Mouse (Mus musculus): ENCODE data around the gene Macc1.

The Macc1 gene

DNA sequence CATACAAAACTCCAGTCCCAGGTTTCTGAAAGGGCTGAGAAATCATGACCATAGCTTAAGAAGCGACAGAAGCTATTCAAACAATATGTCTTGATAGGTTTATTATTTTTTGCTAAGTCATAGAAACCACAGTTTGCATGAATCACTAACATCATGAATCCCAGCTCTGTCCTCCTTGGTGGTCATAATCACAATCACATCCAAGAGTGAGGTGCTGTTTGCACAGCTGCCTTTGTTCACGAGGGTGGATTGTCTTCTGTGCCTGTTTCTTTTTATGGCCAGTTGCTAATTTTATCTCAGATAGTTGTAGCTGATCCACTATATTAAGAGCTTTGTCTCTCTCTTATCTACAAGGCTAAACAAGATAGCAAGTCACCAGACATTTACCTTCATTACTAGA, 72.6 kb downstream of the Macc1 start:
- no peak for DNase-seq (ENCODE audit: low read depth, low spot score)

DNA sequence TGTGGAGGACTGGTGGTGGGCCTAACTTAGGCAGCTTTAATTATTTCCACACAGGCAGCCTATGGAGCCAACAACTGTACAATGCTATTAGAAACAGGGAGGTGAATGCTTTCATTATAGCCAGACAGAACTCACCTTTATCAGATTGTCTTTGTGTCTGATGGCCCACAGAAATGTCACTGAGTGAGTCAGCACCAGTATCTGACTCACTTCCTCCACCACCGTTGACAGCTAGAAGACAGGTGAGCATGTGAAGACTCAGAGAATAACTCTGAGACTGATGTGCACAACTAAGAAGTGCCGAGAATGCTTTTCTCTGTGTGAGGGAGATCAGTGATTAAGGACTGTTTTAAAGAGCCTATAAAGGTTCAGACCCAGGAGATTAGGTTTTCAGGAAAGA, 73.9 kb downstream of the Macc1 start:
- no peak for DNase-seq (ENCODE audit: low read depth, low spot score)

DNA sequence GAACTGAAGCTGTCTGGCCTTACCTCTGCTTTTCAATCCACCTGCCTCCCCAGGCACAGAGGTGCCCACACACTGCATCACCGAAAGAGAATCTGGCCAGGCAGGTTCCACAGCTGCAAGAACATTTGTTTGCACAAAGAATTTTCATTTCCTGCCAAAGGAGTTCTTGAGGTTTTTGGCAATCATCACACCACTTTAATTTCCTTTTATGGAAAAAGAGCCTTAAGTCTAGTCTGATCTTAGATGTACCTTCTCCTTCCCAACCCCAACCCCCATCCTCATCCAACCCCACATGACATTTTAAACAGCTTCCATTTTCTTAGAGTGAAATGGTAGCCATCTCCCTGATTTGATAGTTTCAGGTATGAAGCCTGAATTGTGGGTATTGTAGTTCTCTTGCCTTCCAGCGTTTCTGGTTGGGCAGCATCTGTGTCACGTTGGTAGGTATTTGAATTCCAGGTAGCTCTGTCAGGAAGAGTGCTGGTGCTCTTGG, 76.2 kb downstream of the Macc1 start:
- DNase-seq (ENCODE audit: low read depth, low spot score), result no peak

DNA sequence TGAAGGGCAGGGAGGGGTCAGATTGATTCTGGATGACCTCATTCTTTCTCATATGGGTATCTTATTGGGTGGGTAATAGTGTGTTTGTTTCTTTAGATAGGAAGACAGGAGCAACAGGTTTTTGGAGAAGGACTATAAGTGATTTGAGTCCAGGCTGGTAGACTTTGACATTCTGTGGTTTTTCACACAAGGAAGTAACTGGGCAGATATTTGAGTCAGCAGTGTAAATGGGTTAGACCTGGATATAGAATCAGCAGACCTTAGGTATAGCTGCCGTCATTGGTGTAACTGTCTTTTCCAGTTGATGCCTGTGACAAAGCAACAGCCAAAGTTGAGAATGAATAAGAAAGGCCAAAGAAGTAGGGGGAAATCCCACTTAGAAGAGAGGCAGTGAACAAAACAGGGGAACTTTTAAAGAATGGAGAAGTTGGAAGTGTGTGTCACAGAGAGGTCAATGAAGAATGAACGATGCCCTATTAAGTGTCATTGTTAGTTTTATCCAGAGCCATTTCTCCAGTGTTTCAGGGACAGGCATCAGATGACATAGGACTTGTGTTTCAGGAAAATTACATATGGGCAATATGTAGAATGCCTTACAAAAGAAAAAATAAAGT, 84.1 kb downstream of the Macc1 start:
- no peak for DNase-seq (ENCODE audit: low read depth, low spot score)

DNA sequence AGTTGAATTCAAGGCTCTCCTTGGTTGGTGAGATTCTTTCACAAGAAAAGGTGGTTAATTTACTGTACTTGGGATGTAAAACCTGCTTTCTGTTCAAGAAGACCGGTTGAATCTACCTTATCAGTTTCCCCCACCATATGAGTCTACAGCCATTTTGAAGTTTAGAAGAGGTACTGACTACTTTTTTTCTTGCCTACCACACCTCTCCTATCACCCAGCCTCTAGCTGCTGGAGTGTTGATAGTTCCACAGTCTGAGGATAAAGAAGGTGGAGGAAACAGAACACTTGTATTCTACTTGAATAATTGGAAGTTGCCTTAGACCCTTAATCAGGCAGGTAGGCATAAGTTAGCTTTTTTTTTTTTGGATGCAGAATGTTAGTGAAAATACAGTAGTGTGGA, 88.2 kb downstream of the Macc1 start:
- no peak for DNase-seq (ENCODE audit: low read depth, low spot score)

DNA sequence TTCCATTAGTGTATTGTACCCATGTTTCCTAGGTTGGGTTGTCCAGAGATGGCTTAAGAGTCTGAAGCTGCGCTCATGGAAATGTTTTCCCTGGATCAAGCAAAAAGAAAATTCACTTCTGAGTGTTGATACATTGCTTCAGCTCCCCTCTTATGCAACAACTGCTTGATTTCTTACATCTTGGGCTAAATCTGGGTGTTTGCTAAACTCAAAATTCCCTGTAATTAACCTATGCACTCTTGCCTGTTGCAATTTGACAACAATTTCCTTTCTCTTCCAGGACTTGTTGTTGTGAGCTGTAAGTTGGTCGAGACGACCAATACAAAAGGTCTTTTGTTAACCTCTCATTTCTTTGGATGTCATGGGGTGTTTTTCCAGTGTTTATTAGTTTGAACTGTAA, 88.7 kb downstream of the Macc1 start:
- no peak for DNase-seq (ENCODE audit: low read depth, low spot score)

DNA sequence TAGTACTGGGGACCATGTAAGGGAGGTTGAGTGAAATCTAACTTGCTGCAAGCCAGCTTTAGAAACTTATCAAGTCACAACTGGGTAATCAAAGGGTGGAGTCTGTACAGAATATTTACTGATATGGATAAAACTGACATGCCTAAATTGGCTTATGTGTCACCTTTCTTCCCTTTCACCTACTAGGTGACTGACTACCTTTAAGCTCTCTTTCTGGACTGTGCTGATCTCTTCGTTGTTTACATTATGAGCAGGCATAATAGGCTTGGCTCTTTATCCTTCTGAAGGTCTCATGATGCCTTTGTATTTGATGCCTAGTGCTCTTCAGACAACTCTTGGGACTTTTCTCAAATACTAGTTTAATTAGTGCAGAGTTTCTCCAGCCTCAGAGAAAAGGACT, 90.7 kb downstream of the Macc1 start:
- DNase-seq (ENCODE audit: low read depth, low spot score), result no peak

DNA sequence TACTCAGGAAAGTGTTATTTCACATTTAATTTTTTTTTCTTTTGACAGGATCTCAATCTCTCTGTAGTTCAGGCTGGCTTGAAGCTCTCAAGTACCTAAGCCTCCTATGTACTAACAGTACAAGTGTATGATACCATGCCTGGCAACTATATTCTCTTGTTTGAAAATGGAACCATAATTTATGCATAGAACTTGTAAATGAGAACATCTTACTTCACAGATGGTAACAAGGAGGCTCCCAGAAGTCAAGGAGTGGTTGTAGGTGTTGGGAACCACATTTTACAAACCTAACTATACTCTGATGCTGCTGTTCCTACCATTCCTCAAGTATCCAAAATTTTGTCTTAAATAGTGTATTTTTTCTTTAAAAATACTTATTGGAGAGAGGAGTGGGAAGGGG, 96.5 kb downstream of the Macc1 start:
- DNase-seq (ENCODE audit: low read depth, low spot score), result no peak

DNA sequence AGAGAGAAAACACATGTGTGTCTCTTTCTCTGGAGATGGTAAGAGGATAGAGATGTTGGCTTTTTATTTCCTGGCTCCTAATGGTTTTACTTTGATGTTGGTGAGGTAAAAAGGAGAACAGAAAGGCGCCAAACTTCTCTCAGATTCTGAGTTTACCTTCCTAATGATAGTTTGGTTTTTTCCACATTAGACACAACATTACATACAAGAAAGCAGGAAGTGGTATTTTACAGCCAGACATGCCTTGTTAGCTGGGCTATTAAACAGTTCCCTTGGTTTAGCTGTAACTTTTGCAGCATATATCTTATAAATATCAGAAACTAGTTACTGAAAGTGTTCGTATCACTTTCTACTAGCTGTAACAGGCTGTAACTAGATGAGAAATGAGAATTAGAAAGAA, 96.9 kb downstream of the Macc1 start:
- DNase-seq (ENCODE audit: low read depth, low spot score), result no peak

DNA sequence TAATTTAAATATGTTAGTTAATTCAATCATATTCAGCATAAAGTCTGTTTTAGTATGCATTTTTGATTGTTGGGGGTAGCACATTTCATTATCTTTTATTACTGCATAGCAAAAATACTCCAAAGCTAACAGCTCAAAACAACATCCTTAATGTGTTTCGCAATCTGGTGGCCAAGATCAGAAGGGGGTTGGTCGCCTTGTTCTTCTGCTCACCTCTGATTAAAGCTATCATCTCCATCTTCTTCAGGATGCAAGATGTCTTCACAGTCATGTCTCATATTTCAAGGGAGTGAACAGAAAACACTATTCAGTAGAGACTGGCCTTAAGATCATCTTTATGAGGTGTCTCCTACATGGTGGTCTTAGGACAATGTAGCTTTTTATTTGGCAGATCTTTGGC, 97.9 kb downstream of the Macc1 start:
- DNase-seq (ENCODE audit: low read depth, low spot score), result no peak

DNA sequence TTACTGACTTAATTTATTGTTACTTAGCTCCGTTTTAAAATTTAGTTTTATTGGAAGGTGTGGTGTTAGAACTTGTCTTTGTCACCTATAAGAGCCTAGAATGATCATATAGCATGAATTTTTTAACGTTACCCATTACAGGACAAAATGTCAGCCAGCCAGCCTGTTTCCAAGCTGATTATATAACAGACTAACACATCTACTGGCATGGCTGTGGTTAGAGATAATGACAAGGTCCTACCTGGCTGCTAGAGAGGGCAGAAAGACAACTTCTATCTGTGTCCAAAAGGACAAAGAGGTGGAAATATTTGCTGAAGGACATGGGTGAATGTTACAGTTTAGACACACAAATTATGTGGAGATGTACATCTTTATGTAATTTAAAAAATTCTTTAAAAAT, 101.8 kb downstream of the Macc1 start:
- DNase-seq (ENCODE audit: low read depth, low spot score), result no peak

DNA sequence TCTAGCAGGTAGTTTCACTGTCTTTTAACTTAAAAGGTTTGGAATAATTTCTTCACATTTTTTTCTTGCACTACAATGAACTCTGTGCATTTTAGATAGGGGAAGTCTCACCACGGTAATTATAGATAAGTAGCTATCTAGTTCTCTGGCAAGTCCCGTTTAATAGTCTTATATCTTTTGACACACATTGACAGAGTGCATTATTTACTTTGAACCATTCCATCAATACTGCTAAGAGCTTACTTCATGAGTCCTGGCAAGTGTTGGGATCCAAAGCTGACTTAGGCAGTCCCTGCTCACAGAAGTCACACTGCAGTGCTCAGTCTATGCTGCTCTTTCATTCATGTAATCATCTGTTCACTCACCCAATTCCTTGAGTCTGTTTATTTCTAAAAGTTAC, 111.7 kb downstream of the Macc1 start:
- DNase-seq (ENCODE audit: low read depth, low spot score), result no peak

DNA sequence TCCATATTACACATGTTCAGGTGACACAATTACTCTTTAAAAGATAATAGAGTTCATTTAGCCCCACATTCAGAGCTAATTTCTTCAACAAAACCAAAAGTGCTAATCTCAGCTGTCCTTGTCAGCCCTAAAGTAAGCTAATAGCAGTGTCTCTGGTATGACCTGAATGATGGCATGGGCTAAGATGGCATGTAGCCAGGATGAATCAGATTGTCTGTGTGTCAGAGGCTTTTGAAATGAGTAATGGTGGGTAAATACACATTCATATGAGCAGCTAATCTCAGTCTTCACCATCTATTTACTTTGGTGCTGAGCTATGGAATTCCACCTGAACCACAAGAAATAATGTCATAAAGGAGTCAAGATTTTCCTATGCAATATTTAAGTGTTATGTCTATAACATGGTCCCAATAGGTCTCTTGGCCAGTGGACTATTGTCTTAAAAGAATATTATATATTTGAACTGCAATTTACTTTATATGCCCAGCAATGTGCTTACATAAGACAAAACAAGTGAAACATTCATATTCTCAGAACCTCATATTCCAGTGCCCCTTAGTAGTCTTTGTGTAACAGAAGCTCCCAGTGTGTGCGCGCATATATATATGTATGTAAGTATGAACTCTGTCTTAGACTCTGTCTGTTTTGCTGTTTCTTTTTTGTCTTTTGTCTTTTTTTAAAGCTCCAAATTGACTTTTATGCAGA, 112.3 kb downstream of the Macc1 start:
- DNase-seq (ENCODE audit: low read depth, low spot score), result no peak

DNA sequence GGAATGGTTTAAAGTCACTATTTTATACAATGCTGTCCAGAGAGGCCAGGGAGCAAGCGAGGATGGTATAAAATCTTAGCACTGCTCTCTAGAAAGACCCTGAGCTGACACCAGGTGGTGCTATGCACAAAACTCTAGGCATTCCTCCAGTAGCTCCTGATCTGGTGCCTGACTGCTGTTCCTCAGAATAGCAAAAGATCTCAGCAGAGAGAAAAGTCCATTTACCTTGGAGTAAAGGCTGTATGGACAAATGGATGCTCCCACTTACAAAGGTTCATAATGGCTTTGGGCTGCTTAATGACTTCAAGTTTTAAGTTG, 112.8 kb downstream of the Macc1 start:
- peak; percentile 60 for DNase-seq (ENCODE audit: low read depth, low spot score)

DNA sequence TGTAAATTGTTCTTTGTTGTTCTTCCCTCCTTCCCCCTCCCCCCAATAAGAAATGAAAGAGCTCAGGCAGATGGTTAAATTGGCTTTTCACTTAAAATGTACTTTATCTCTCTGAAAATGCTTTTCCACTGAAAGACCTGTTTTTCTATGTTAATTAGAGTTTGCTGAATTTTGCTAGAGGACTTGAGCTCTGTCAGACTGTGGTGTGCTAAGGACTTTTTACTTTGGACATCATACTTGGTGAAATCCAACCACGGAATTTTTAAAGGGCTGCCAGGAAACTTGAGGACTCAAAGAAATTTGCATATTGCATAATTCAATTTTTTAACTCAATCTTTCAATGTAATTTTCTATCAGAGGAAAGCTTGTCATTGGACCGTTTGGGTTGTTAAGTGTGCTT, 126.7 kb downstream of the Macc1 start:
- no peak for DNase-seq (ENCODE audit: low read depth, low spot score)

DNA sequence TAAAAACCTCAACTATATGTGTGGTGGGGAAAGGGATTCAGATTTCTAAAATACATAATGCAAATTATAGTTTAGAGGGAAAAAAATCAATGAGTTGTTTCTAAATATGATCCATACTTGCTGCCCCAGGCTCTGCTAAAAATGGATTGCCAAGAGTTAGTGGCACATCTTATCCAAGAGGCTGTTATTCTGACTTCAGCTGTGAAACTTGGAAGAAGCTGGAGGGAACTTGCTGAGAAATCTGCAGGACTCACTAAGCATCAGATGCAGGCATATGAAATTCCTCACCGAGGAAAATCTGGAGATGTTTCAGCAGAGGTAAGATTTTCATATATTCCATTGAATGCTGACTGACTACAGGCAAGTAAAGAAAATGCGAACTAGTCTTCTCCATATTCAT, 136.0 kb downstream of the Macc1 start:
- DNase-seq (ENCODE audit: low read depth, low spot score), result no peak

DNA sequence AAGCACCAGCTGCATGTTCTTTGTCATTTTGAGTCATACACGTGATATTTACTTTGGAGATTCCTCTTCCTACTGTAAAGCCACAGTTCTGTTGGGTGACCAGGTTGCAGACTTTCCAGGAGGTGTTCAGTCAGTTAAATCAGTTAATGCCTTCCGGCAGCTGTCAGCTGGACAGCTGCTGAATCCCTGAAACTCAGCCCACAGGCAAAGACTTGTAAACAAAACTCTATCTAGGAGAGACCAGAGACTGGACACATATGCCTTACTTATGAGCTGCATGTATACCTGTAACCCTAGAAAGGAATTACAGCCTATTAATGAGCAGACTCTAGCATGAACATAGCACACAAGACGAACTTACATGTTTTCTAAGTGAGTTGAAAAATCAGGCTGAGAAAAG, 137.2 kb downstream of the Macc1 start:
- no peak for DNase-seq (ENCODE audit: low read depth, low spot score)

DNA sequence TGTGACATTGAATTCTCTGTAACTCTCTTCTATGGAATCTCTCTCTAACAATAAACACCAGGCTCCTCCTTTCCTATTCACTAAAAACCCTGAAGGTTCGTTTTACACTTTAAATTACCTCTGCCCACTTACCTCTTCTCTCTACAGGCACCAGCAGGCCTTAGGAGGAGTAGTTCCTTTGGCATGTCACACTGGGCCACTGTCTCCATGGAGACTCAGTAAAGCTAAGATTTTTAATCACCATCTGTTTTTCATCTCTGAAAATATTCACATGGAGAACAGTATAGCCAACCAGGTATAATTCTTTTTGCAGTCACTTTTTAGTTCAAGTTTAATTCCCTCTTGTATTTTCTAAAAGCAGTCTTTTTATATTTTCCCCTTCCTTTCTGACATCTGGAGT, 140.0 kb downstream of the Macc1 start:
- DNase-seq (ENCODE audit: low read depth, low spot score), result no peak

DNA sequence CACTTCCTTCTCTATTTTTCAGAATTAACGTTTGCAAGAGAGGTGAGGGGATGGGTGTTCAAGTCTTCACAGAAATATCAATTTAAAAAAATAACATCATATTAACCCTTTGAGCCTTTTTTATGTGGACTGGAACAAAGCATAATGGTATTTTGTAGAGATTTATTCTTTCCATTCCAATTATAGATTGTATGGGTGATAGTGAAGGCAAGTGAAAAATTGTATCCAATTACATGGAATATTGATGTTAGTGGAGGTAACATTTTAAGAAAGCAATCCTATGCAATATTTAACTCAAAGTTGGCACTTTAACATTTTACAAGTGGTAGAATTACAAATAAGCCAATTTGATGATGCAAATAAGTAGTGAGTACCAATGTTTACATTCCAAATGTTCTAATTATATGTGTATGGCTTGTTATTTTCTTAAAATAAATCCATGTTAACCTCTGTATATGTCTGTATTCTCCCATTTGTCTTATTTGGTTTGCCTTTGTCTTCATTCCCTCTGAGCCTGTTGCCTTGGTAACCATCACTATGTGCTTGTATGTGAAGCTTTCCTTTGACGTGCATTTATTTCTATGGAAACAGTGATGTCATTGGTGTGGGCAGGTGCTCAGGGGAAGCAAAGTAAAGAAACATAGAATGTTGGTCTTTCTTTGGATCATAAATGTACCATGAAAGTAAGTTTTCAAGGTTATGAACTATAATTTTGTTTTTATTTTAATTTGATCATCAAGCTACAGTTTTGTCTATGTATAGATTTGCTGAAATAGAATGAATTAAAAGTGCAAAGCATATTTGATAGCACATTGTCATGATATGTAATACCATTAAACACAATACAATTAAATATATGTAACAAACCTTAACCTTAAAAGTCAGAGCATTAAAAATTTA, 150.2 kb downstream of the Macc1 start:
- no peak for DNase-seq (ENCODE audit: low read depth, low spot score)

DNA sequence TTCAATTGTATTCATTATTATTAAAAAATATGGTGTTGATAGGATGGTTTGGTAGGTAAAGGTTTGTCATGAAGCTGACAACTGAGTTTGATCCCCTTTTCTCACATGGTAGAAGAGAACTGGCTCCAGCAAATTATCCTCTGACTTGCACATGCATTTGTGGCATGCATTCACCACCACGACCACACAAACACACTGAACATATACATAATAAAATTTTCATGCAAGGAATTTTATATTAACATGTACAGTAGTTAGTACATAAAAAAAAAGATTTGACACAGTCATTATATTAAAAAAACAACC, 150.8 kb downstream of the Macc1 start:
- no peak for DNase-seq (ENCODE audit: low read depth, low spot score)

DNA sequence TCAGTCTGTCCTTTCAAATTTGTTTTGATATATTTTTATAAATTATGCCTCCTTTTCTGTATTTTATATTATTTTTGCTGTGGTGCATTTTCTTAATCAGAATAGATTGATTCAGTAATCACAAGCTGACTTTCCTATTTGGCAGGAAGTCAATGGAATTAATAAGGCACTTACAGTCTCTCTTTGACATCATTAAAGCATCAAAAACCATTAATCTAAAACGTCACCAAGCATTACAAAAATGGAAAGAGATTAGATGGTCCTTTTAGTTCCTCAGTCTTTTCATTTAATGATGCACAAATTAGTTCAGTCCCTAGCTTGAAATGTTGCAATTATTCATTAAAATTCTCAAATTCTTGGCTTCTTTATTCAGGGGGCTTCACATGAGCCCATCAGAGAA, 153.6 kb downstream of the Macc1 start:
- no peak for DNase-seq (ENCODE audit: low read depth, low spot score)

DNA sequence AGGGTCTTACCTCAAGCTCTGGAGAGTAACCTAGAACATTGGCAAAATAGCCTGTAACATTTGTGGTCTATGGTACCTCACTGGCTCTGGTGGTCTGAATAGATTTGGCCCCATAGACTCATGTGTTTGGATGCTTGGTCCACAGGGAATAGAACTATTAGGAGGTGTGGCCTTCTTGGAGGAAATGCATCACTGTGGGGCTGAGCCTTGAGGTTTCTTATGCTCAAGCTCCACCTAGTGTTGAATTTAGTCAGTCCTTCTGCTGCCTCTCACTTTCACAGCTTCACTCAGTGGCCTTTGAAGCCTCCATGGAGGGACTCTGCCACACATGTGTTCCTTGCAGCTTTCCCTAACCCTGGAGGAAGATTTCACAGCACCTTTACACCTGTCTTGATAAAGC, 156.2 kb downstream of the Macc1 start:
- peak; percentile 41 for DNase-seq (ENCODE audit: low read depth, low spot score)

DNA sequence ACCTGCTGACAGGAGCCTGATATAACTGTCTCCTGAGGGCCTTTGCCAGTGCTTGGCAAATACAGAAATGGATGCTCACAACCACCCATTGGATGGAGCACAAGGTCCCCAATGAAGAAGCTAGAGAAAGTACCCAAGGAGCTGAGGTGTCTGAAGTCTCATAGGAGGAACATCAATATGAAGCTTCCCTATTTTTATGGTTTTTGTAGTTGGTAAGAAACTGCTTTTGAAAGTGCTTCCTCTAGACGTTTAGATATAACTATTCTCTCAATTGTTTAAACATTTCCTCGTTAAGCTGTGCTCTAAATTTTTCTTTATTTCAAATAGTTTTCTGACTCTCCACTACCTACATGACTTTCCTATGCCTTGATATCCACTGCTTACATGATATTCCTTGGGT, 169.2 kb downstream of the Macc1 start:
- DNase-seq (ENCODE audit: low read depth, low spot score), result no peak

Measured in ZHBTc4 (cell line).